In the genomic region with DNA sequence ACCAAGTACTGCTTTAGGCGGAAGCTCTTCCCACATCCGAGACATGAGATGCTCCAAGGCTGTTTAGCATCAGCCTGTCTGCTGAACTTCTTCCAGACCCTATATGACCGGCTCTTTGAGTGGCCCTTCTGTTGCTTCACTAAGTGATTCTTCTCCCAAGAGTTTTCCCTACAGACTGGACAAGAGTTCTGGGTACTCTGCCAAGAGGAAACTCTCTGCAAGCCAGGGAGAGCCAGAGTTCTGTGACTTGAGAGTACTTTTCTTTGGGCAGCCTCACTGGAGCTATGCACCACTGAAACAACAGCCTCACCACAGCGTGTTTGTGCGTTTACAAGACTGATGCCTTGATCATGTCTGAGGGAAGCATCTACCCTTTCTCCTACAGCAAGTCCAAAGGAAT, we compare ENCODE assay signal across 25 mouse cellular contexts. TPM values are rescaled to one million over a fixed set of nuclear protein-coding genes. Genes with fewer than 3 reads are reported as not detected.
A peak's percentile ranks its signal among the peaks of the same experiment; 100 is the strongest.
DNase-seq lines count a peak whose midpoint lies in the region; ATAC-seq and TF ChIP-seq lines count a peak whose summit lies in the region.
"Had no signal": no experiment of that assay in that cellular context is flagged by ENCODE, and none has a peak within 500 bp of the region (broad histone marks: within the 10 kb centered on the region; RNA-seq: fewer than 3 reads in every experiment).

No protein-coding gene starts in this region.

- no peak for ATAC-seq in forebrain, embryonic 11.5 days (replicated peaks; ENCODE audit: low FRiP score)
- peak; percentile 23; the same call in 1 of the 2 replicates for ATAC-seq in lung, postnatal 0 days
- no peak for ATAC-seq in kidney, embryonic 15.5 days (replicated peaks; ENCODE audit: low FRiP score)
- ATAC-seq: activated CD4-positive, CD25-positive, alpha-beta regulatory T cell, adult 4 months; forebrain, embryonic 13.5 days; forebrain, embryonic 16.5 days; hindbrain, embryonic 16.5 days had no signal

- no peak overlapping the region for H3K9ac ChIP-seq in forebrain, embryonic 11.5 days (ENCODE audit: low read length)
- H3K9ac ChIP-seq in lung, postnatal 0 days (replicated peaks; ENCODE audit: low read depth) = no peak overlapping the region
- H3K9ac ChIP-seq in kidney, embryonic 15.5 days = no peak overlapping the region
- H3K9ac ChIP-seq: embryonic facial prominence, embryonic 12.5 days; embryonic facial prominence, embryonic 15.5 days; forebrain, embryonic 13.5 days; heart, embryonic 12.5 days; heart, embryonic 15.5 days; hindbrain, embryonic 13.5 days had no signal

- TF ChIP-seq EP300 in lung, postnatal 0 days (IDR thresholded peaks at IDR 0.05) = no peak

- no peak overlapping the region for H3K4me3 ChIP-seq in forebrain, embryonic 11.5 days (ENCODE audit: low read depth, low read length)
- no peak overlapping the region for H3K4me3 ChIP-seq in forebrain, embryonic 10.5 days
- H3K4me3 ChIP-seq in lung, postnatal 0 days (ENCODE audit: low read depth, low read length) = no peak overlapping the region
- H3K4me3 ChIP-seq in kidney, embryonic 15.5 days (replicated peaks) = no peak overlapping the region
- H3K4me3 ChIP-seq: embryonic facial prominence, embryonic 12.5 days; embryonic facial prominence, embryonic 15.5 days; forebrain, embryonic 13.5 days; heart, embryonic 12.5 days; heart, embryonic 15.5 days; hindbrain, embryonic 10.5 days; hindbrain, embryonic 13.5 days had no signal

- no peak overlapping the region for H3K4me2 ChIP-seq in forebrain, embryonic 11.5 days (ENCODE audit: low read depth, low read length, severe bottlenecking)
- H3K4me2 ChIP-seq in lung, postnatal 0 days (replicated peaks; ENCODE audit: low read depth, low read length) = no peak overlapping the region
- no peak overlapping the region for H3K4me2 ChIP-seq in kidney, embryonic 15.5 days
- H3K4me2 ChIP-seq: embryonic facial prominence, embryonic 12.5 days; embryonic facial prominence, embryonic 15.5 days; forebrain, embryonic 13.5 days; heart, embryonic 12.5 days; heart, embryonic 15.5 days; hindbrain, embryonic 13.5 days had no signal

- H3K9me3 ChIP-seq in forebrain, embryonic 11.5 days (ENCODE audit: control insufficient read depth, low read length) = no peaks in the 10 kb centered on the region
- H3K9me3 ChIP-seq in forebrain, embryonic 10.5 days = no peaks in the 10 kb centered on the region
- H3K9me3 ChIP-seq in lung, postnatal 0 days (ENCODE audit: low read length) = no peaks in the 10 kb centered on the region
- H3K9me3 ChIP-seq in kidney, embryonic 15.5 days (replicated peaks) = no peaks in the 10 kb centered on the region
- H3K9me3 ChIP-seq: embryonic facial prominence, embryonic 12.5 days; embryonic facial prominence, embryonic 15.5 days; forebrain, embryonic 13.5 days; heart, embryonic 12.5 days; heart, embryonic 15.5 days; hindbrain, embryonic 10.5 days; hindbrain, embryonic 13.5 days had no signal

- DNase-seq in forebrain, embryonic 11.5 days (ENCODE audit: low spot score) = peak; percentile 9
- no peak for DNase-seq in forebrain, embryonic 10.5 days (ENCODE audit: extremely low spot score, low spot score)
- peak; percentile 51 for DNase-seq in lung, postnatal 0 days (ENCODE audit: low spot score)
- DNase-seq in lung, postnatal 4 days = no peak
- DNase-seq in lung, postnatal 36 days = peak; percentile 59
- DNase-seq: adrenal gland, postnatal 10 days; adrenal gland, postnatal 36 days; cerebellum, adult 18-20 months; cerebellum, adult 9-10 months; cerebellum, postnatal 14 days; gastrocnemius, postnatal 10 days; gastrocnemius, postnatal 36 days; heart, postnatal 10 days; heart, postnatal 36 days had no signal

- H3K4me1 ChIP-seq in forebrain, embryonic 11.5 days (replicated peaks; ENCODE audit: control insufficient read depth, insufficient read depth, low read length) = no peaks in the 10 kb centered on the region
- no peaks in the 10 kb centered on the region for H3K4me1 ChIP-seq in forebrain, embryonic 10.5 days
- H3K4me1 ChIP-seq in lung, postnatal 0 days (ENCODE audit: insufficient read depth, low read depth, low read length) = no peaks in the 10 kb centered on the region
- no peaks in the 10 kb centered on the region for H3K4me1 ChIP-seq in kidney, embryonic 15.5 days
- H3K4me1 ChIP-seq: embryonic facial prominence, embryonic 12.5 days; embryonic facial prominence, embryonic 15.5 days; forebrain, embryonic 13.5 days; heart, embryonic 12.5 days; heart, embryonic 15.5 days; hindbrain, embryonic 10.5 days; hindbrain, embryonic 13.5 days had no signal

- H3K27ac ChIP-seq in forebrain, embryonic 11.5 days (ENCODE audit: low read depth, low read length) = no peak overlapping the region
- no peak overlapping the region for H3K27ac ChIP-seq in forebrain, embryonic 10.5 days
- H3K27ac ChIP-seq in lung, postnatal 0 days (ENCODE audit: low read length) = no peak overlapping the region
- H3K27ac ChIP-seq in kidney, embryonic 15.5 days = no peak overlapping the region
- H3K27ac ChIP-seq: embryonic facial prominence, embryonic 12.5 days; embryonic facial prominence, embryonic 15.5 days; forebrain, embryonic 13.5 days; heart, embryonic 15.5 days; hindbrain, embryonic 10.5 days; hindbrain, embryonic 13.5 days had no signal

- TF ChIP-seq CTCF in lung, postnatal 0 days (IDR thresholded peaks at IDR 0.05) = no peak

- no peaks in the 10 kb centered on the region; the same call in 1 of the 2 replicates for H3K36me3 ChIP-seq in forebrain, embryonic 11.5 days (ENCODE audit: control insufficient read depth, insufficient read depth, low read length)
- H3K36me3 ChIP-seq in forebrain, embryonic 10.5 days (replicated peaks) = peaks cover 86% of the 10 kb centered on the region
- H3K36me3 ChIP-seq in lung, postnatal 0 days (ENCODE audit: insufficient read depth, low read length) = no peaks in the 10 kb centered on the region
- H3K36me3 ChIP-seq in kidney, embryonic 15.5 days = peaks cover 43% of the 10 kb centered on the region
- H3K36me3 ChIP-seq: heart, embryonic 15.5 days had no signal

- 94% methylated on average over 5 of the region's 5 CpGs for WGBS in forebrain, embryonic 11.5 days
- 90% methylated on average over 5 of the region's 5 CpGs for WGBS in forebrain, embryonic 10.5 days
- 79% methylated on average over 5 of the region's 5 CpGs for WGBS in lung, postnatal 0 days
- WGBS in kidney, embryonic 15.5 days = 95% methylated on average over 5 of the region's 5 CpGs

- H3K27me3 ChIP-seq in forebrain, embryonic 11.5 days (ENCODE audit: control insufficient read depth, insufficient read depth, low read length) = no peaks in the 10 kb centered on the region
- H3K27me3 ChIP-seq in forebrain, embryonic 10.5 days (ENCODE audit: poor library complexity, severe bottlenecking) = no peaks in the 10 kb centered on the region
- H3K27me3 ChIP-seq in lung, postnatal 0 days (replicated peaks; ENCODE audit: insufficient read depth, low read length) = no peaks in the 10 kb centered on the region
- no peaks in the 10 kb centered on the region for H3K27me3 ChIP-seq in kidney, embryonic 15.5 days
- H3K27me3 ChIP-seq: embryonic facial prominence, embryonic 12.5 days; embryonic facial prominence, embryonic 15.5 days; forebrain, embryonic 13.5 days; heart, embryonic 12.5 days; heart, embryonic 15.5 days; hindbrain, embryonic 13.5 days had no signal

RNA-seq across cellular contexts. Expression of a gene that starts 8.0 kb away (rescaled TPM):
- polyA plus RNA-seq in forebrain, embryonic 11.5 days (2014; fragmentation: Nextera tagmentation; extraction: Ambion mirVana) = 252 and 255 TPM in 2 replicates
- polyA plus RNA-seq in forebrain, embryonic 10.5 days (2016; fragmentation: Nextera tagmentation; extraction: Ambion mirVana) = 275 and 311 TPM in 2 replicates
- 98.0 and 123 TPM in 2 replicates for polyA plus RNA-seq in lung, postnatal 0 days (2015; fragmentation: Nextera tagmentation; extraction: Ambion mirVana)
- polyA plus RNA-seq in kidney, embryonic 15.5 days (2015; fragmentation: Nextera tagmentation; extraction: Ambion mirVana) = 353 TPM in 2 replicates

RNA-seq across cellular contexts. Expression of a gene that starts 9.4 kb away (rescaled TPM):
- 7.3 and 7.6 TPM in 2 replicates for polyA plus RNA-seq in forebrain, embryonic 11.5 days (2014; fragmentation: Nextera tagmentation; extraction: Ambion mirVana)
- polyA plus RNA-seq in forebrain, embryonic 10.5 days (2016; fragmentation: Nextera tagmentation; extraction: Ambion mirVana) = 6.9 and 7.8 TPM in 2 replicates
- polyA plus RNA-seq in lung, postnatal 0 days (2015; fragmentation: Nextera tagmentation; extraction: Ambion mirVana) = 0.98 and 1.0 TPM in 2 replicates
- polyA plus RNA-seq in kidney, embryonic 15.5 days (2015; fragmentation: Nextera tagmentation; extraction: Ambion mirVana) = 3.7 and 4.1 TPM in 2 replicates
- polyA plus RNA-seq: activated CD4-positive, CD25-positive, alpha-beta regulatory T cell, adult 4 months had no signal

RNA-seq across cellular contexts. Expression of a gene that starts 14.2 kb away (rescaled TPM):
- polyA plus RNA-seq in forebrain, embryonic 11.5 days (2014; fragmentation: Nextera tagmentation; extraction: Ambion mirVana) = 9.2 and 11.3 TPM in 2 replicates
- 8.2 and 8.9 TPM in 2 replicates for polyA plus RNA-seq in forebrain, embryonic 10.5 days (2016; fragmentation: Nextera tagmentation; extraction: Ambion mirVana)
- 4.7 and 5.2 TPM in 2 replicates for polyA plus RNA-seq in lung, postnatal 0 days (2015; fragmentation: Nextera tagmentation; extraction: Ambion mirVana)
- polyA plus RNA-seq in kidney, embryonic 15.5 days (2015; fragmentation: Nextera tagmentation; extraction: Ambion mirVana) = 9.5 and 10.1 TPM in 2 replicates

RNA-seq across cellular contexts. Expression of a gene that starts 55.8 kb away (rescaled TPM):
- 17.8 and 19.4 TPM in 2 replicates for polyA plus RNA-seq in forebrain, embryonic 11.5 days (2014; fragmentation: Nextera tagmentation; extraction: Ambion mirVana)
- polyA plus RNA-seq in forebrain, embryonic 10.5 days (2016; fragmentation: Nextera tagmentation; extraction: Ambion mirVana) = 14.7 and 15.0 TPM in 2 replicates
- 9.0 and 9.6 TPM in 2 replicates for polyA plus RNA-seq in lung, postnatal 0 days (2015; fragmentation: Nextera tagmentation; extraction: Ambion mirVana)
- 16.3 and 18.0 TPM in 2 replicates for polyA plus RNA-seq in kidney, embryonic 15.5 days (2015; fragmentation: Nextera tagmentation; extraction: Ambion mirVana)

Comparison
In these comparisons a context has a peak if more than half of its experiments do, and no peak if none do; other contexts are left out.
1. DNase-seq: peak in forebrain, embryonic 11.5 days (single experiment), lung, postnatal 0 days (single experiment) and lung, postnatal 36 days (single experiment); none in forebrain, embryonic 10.5 days (single experiment) and lung, postnatal 4 days (0 of 2).